Mouse (Mus musculus) B cell, adult 2 months (primary cell): Measurements from ENCODE around the gene Glrp1.

Source experiments
- DNase-seq, 2 experiments: peaks; one replicate each; pipeline ENCODE4 v3.0.0; 2022

Gene Glrp1

GRCm38 (mm10) chr1:88459655-88460054, 50.2 kb downstream of the Glrp1 start:
- no peak for DNase-seq

- DNase-seq, result no peak
Observed at GRCm38 (mm10) chr1:88459196-88459595, 50.7 kb downstream of the Glrp1 start.

- peak; percentile 54 to 57 for DNase-seq
Observed at GRCm38 (mm10) chr1:88456451-88457072, 53.3 kb downstream of the Glrp1 start.

GRCm38 (mm10) chr1:88455761-88456160, 54.1 kb downstream of the Glrp1 start:
- no peak for DNase-seq

- DNase-seq, result no peak
Observed at GRCm38 (mm10) chr1:88454703-88455102, 55.2 kb downstream of the Glrp1 start.

GRCm38 (mm10) chr1:88452198-88452597, 57.7 kb downstream of the Glrp1 start:
- DNase-seq, result no peak

- DNase-seq, result no peak
Observed at GRCm38 (mm10) chr1:88450668-88451067, 59.2 kb downstream of the Glrp1 start.
